Mouse (Mus musculus) CH12.LX (cell line): ENCODE results near the gene Smchd1. TPM values are rescaled to one million over a fixed set of nuclear protein-coding genes. Genes with fewer than 3 reads are reported as not detected.

Experiments used
- DNase-seq: peaks from one replicate; pipeline ENCODE4 v3.0.0-alpha.2; 2013; ENCODE audit errors: extremely low read depth
- H3K27ac ChIP-seq: 2 replicates; pipeline ENCODE4 v1.5.1; 2012; ENCODE audit warnings: low read depth, mild to moderate bottlenecking, control low read depth, moderate library complexity; ENCODE audit not compliant: insufficient read depth
- H3K27me3 ChIP-seq: replicated peaks from 2 replicates; pipeline ENCODE3; 2012; ENCODE audit warnings: inconsistent platforms
- H3K36me3 ChIP-seq, 2 experiments: replicated peaks in 1 of 2; 2 replicates each; pipeline versions ENCODE3 to v1.6.1; 2012; ENCODE audit warnings: inconsistent platforms in 1 of 2, low read length in 1 of 2, mild to moderate bottlenecking in 1 of 2, mixed read lengths in 1 of 2, moderate library complexity in 1 of 2; ENCODE audit not compliant: control insufficient read depth in 1 of 2, insufficient read depth in 1 of 2
- H3K4me1 ChIP-seq, 2 experiments: 2 replicates each; pipeline ENCODE4 v1.6.1; 2012; ENCODE audit warnings: inconsistent platforms in 1 of 2, moderate library complexity in 1 of 2; ENCODE audit not compliant: insufficient read depth in 2 of 2, control insufficient read depth in 1 of 2
- H3K4me2 ChIP-seq: 2 replicates; pipeline ENCODE4 v1.6.1; 2012; ENCODE audit warnings: low read depth, mild to moderate bottlenecking, control low read depth; ENCODE audit not compliant: poor library complexity, insufficient read depth, severe bottlenecking
- H3K4me3 ChIP-seq, 3 experiments: fragments of 150-350 bp in 1 of 3; sonication (generic) in 1 of 3; replicated peaks in 1 of 3; 2 replicates each; pipeline versions ENCODE3 to v1.5.1; 2011 to 2012; ENCODE audit warnings: low read depth in 2 of 3, low read length in 2 of 3, mild to moderate bottlenecking in 2 of 3, moderate library complexity in 2 of 3, control low read depth in 1 of 3, improper control_type of control experiment in 1 of 3, inconsistent platforms in 1 of 3, mixed read lengths in 1 of 3; ENCODE audit not compliant: poor library complexity in 1 of 3
- H3K79me2 ChIP-seq: replicated peaks from 2 replicates; pipeline ENCODE4 v1.6.1; 2012; ENCODE audit warnings: mild to moderate bottlenecking, moderate library complexity; ENCODE audit not compliant: control insufficient read depth, poor library complexity, insufficient read depth, severe bottlenecking; ENCODE audit errors: extremely low read depth
- H3K9ac ChIP-seq: 2 replicates; pipeline ENCODE4 v1.6.1; 2012; ENCODE audit warnings: low read depth, mild to moderate bottlenecking, control low read depth, moderate library complexity; ENCODE audit not compliant: insufficient read depth
- H3K9me3 ChIP-seq: replicated peaks from 2 replicates; pipeline ENCODE3; 2012; ENCODE audit warnings: low read length, inconsistent platforms, mixed read lengths
- CHD1 ChIP-seq: IDR thresholded peaks from 2 replicates; pipeline ENCODE4 v1.6.1; 2012; ENCODE audit warnings: low read depth, low read length, improper control_type of control experiment, inconsistent platforms
- CTCF ChIP-seq, 2 experiments: IDR thresholded peaks in 1 of 2; conservative IDR thresholded peaks in 1 of 2; 2 replicates each; pipeline ENCODE4 v1.5.1; 2011 to 2012; ENCODE audit warnings: low read depth in 2 of 2, low read length in 2 of 2, improper control_type of control experiment in 1 of 2, inconsistent platforms in 1 of 2, mild to moderate bottlenecking in 1 of 2, moderate library complexity in 1 of 2
- EP300 ChIP-seq: IDR thresholded peaks from 2 replicates; pipeline ENCODE4 v1.6.1; 2011; ENCODE audit warnings: low read length, improper control_type of control experiment
- ETS1 ChIP-seq: conservative IDR thresholded peaks from 2 replicates; pipeline ENCODE4 v1.6.1; 2012; ENCODE audit warnings: low read depth, mild to moderate bottlenecking, inconsistent platforms, low read length, improper control_type of control experiment, moderate library complexity
- GABPA ChIP-seq: IDR thresholded peaks from 2 replicates; pipeline ENCODE4 v1.6.1; 2012; ENCODE audit warnings: low read depth, low read length, improper control_type of control experiment, inconsistent platforms; ENCODE audit not compliant: insufficient replicate concordance
- JUN ChIP-seq: IDR thresholded peaks from 2 replicates; pipeline ENCODE4 v1.6.1; 2011; ENCODE audit warnings: low read depth, mild to moderate bottlenecking, low read length, improper control_type of control experiment, moderate library complexity; ENCODE audit not compliant: insufficient read depth
- JUND ChIP-seq: conservative IDR thresholded peaks from 2 replicates; pipeline ENCODE4 v1.6.1; 2011; ENCODE audit warnings: low read depth, low read length, improper control_type of control experiment
- MEF2A ChIP-seq: IDR thresholded peaks from 2 replicates; pipeline ENCODE4 v1.6.1; 2014; ENCODE audit warnings: low read depth, mild to moderate bottlenecking, inconsistent platforms, low read length, improper control_type of control experiment, borderline replicate concordance
- MYC ChIP-seq: IDR thresholded peaks from 2 replicates; pipeline ENCODE4 v1.6.1; 2011; ENCODE audit warnings: low read depth, mild to moderate bottlenecking, improper control_type of control experiment, low read length
- NRF1 ChIP-seq: IDR thresholded peaks from 2 replicates; pipeline ENCODE4 v1.6.1; 2014; ENCODE audit warnings: low read depth, mild to moderate bottlenecking, inconsistent platforms, low read length, improper control_type of control experiment, moderate library complexity
- PAX5 ChIP-seq: IDR thresholded peaks from 2 replicates; pipeline ENCODE4 v1.6.1; 2012; ENCODE audit warnings: low read length, inconsistent platforms, mixed read lengths
- RAD21 ChIP-seq: IDR thresholded peaks from 2 replicates; pipeline ENCODE4 v1.6.1; 2011; ENCODE audit warnings: low read depth, mild to moderate bottlenecking, low read length, improper control_type of control experiment, moderate library complexity
- SMC3 ChIP-seq: IDR thresholded peaks from 2 replicates; pipeline ENCODE4 v1.6.1; 2011; ENCODE audit warnings: low read depth, low read length, improper control_type of control experiment
- TBP ChIP-seq: conservative IDR thresholded peaks from 2 replicates; pipeline ENCODE4 v1.6.1; 2011; ENCODE audit warnings: low read depth, low read length, improper control_type of control experiment
- TCF12 ChIP-seq: IDR thresholded peaks from 2 replicates; pipeline ENCODE4 v1.6.1; 2014; ENCODE audit warnings: low read depth, mild to moderate bottlenecking, inconsistent platforms, low read length, improper control_type of control experiment
- USF2 ChIP-seq: conservative IDR thresholded peaks from 2 replicates; pipeline ENCODE4 v1.6.1; 2011; ENCODE audit warnings: low read depth, low read length, improper control_type of control experiment
- ZNF384 ChIP-seq: IDR thresholded peaks from 2 replicates; pipeline ENCODE4 v1.6.1; 2012; ENCODE audit warnings: low read depth, low read length, improper control_type of control experiment, inconsistent platforms
- dilution Hi-C: fragments of 300-500 bp; cut with MboI; formaldehyde crosslinking; loops from 2 replicates; pipeline ENCODE4 v1.14.3; 2020; ENCODE audit warnings: low sequenced_read_pairs; ENCODE audit not compliant: extremely low pct_unique_long_range_greater_than_20kb, extremely low pct_ligation_motif_present
- in situ Hi-C: fragments of 300-500 bp; cut with MboI; formaldehyde crosslinking; loops from 3 replicates; pipeline ENCODE4 v1.14.3; 2019; ENCODE audit warnings: low sequenced_read_pairs, low pct_ligation_motif_present, low pct_unique_long_range_greater_than_20kb, mixed read lengths
- polyA plus RNA-seq: library from polyadenylated mRNA; unstranded; fragments of >175 nt; gene quantifications from 2 replicates; pipeline ENCODE4 v1.2.1, GENCODE M21; 2012; ENCODE audit warnings: low read depth; ENCODE audit not compliant: insufficient read length
- total RNA-seq, 2 experiments: library from RNA; depleted of rRNA; stranded (reverse); fragments of 300-350 nt in 1 of 2; fragments of >200 nt in 1 of 2; gene quantifications; 2 replicates each; pipeline ENCODE4 v1.2.3; 2012 to 2014

The Smchd1 gene
- total and polyA plus RNA-seq, 3 experiments, result 44.4 to 73.9 (median 59.4) TPM

- no peak within 1 kb of the TSS for H3K9ac ChIP-seq
- no peaks in the 10 kb centered on the region for H3K79me2 ChIP-seq
- H3K9me3 ChIP-seq, result no peaks in the 10 kb centered on the region
- H3K4me1 ChIP-seq, result peaks cover 0 to 4% of the 10 kb centered on the region in 2 experiments; a peak in 2 of 4 replicates
- no peak within 1 kb of the TSS for H3K4me2 ChIP-seq
- in situ Hi-C loops (no loop called here), dilution Hi-C loops (no loop called here)
- H3K27me3 ChIP-seq, result no peaks in the 10 kb centered on the region
- no peaks in the 10 kb centered on the region for H3K36me3 ChIP-seq
- peak; percentile 17 for DNase-seq
- peak in 1 of 2 experiments; percentile 50; a peak in 2 of 4 replicates for TF ChIP-seq CTCF (conservative IDR thresholded peaks at IDR 0.05 in 1 of 2, IDR thresholded peaks at IDR 0.05 in 1 of 2; ENCODE audit: low read depth in 2 of 2, low read length in 2 of 2)
- TF ChIP-seq USF2, result no peak
- TF ChIP-seq RAD21, result peak; percentile 15
- no peak for TF ChIP-seq JUN
- peak; percentile 31 for TF ChIP-seq SMC3
- no peak for TF ChIP-seq EP300
- H3K27ac ChIP-seq, result no peak within 1 kb of the TSS
- peak within 1 kb of the TSS in 1 of 3 experiments; percentile 46 for H3K4me3 ChIP-seq
Measured at GRCm38 (mm10) chr17:71311340-71312171, 163.6 kb downstream of the Smchd1 start, which contains the start of gene Emilin2. Gene Emilin2, minus strand, starts transcription at chr17:71311978.

- H3K79me2 ChIP-seq, result no peaks in the 10 kb centered on the region
- H3K9ac ChIP-seq, result no peak overlapping the region
- H3K36me3 ChIP-seq, result no peaks in the 10 kb centered on the region
- H3K27ac ChIP-seq, result no peak overlapping the region
- H3K4me1 ChIP-seq, result peaks cover 0 to 4% of the 10 kb centered on the region in 2 experiments; a peak in 2 of 4 replicates
- H3K4me2 ChIP-seq, result no peak overlapping the region
- no peaks in the 10 kb centered on the region for H3K9me3 ChIP-seq
- no peak for DNase-seq
- dilution Hi-C loops (no loop called here), in situ Hi-C loops (no loop called here)
- H3K4me3 ChIP-seq, result no peak overlapping the region
- H3K27me3 ChIP-seq, result no peaks in the 10 kb centered on the region
- TF ChIP-seq TBP, result no peak
- TF ChIP-seq MEF2A, result no peak
- TF ChIP-seq JUN, result no peak
- no peak for TF ChIP-seq JUND
- no peak for TF ChIP-seq SMC3
- TF ChIP-seq ETS1, result no peak
- TF ChIP-seq NRF1, result no peak
- TF ChIP-seq MYC, result no peak
- no peak for TF ChIP-seq TCF12
- TF ChIP-seq CHD1, result no peak
- TF ChIP-seq ZNF384, result no peak
- no peak for TF ChIP-seq RAD21
- TF ChIP-seq PAX5, result no peak
- no peak for TF ChIP-seq GABPA
- no peak for TF ChIP-seq CTCF (conservative IDR thresholded peaks at IDR 0.05 in 1 of 2, IDR thresholded peaks at IDR 0.05 in 1 of 2; ENCODE audit: low read depth in 2 of 2, low read length in 2 of 2)
Measured at GRCm38 (mm10) chr17:71310486-71311339, 164.4 kb downstream of the Smchd1 start.
